Mouse (Mus musculus): ENCODE measurements at regions not wholly inside any gene's neighbourhood (a gene's known extent, or its start where the extent isn't known, plus 50 kb on each side); places are given as distances from the start of the nearest gene placed in this dataset.

DNA sequence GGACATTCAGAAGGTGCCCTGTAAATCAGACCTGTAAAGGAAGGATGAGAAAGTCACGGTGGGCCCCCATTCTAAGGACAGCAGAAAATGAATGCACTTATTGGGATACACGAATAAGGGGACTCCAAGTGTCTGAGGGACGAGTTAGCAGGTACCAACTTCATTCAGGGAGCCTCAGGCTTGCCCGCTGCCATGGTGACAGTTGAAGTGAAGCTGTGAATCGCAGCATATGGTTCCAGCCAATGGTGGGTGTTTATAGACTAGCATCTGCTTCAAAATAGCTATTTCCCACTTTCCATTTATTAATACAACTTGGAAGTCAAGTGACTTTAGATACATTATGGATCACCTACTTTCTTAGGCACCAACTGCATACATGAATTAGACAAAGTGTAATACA, 106.3 kb downstream of the En1 start:
- H3K4me1 ChIP-seq (ENCODE audit: control insufficient read depth, insufficient read depth, insufficient read length): no peaks in the 10 kb centered on the region
- TF ChIP-seq POLR2A (IDR thresholded peaks at IDR 0.05; ENCODE audit: low read depth, low read length) (no peak), CTCF (IDR thresholded peaks at IDR 0.05; ENCODE audit: extremely low read depth, insufficient read depth, insufficient read length, insufficient replicate concordance) (no peak)
- no peak overlapping the region for H3K4me3 ChIP-seq (ENCODE audit: extremely low read depth, insufficient read depth, insufficient read length)
- H3K27ac ChIP-seq (ENCODE audit: insufficient read depth, low read length): no peak overlapping the region
- H3K36me3 ChIP-seq (ENCODE audit: control insufficient read depth, insufficient read depth, low read length): no peaks in the 10 kb centered on the region
- DNase-seq (ENCODE audit: low read depth in 1 of 2, low spot score in 2 of 2): no peak
- no peaks in the 10 kb centered on the region for H3K27me3 ChIP-seq (ENCODE audit: control insufficient read depth, insufficient read depth, low read length)
- WGBS: 72% methylated on average over 5 of the region's 5 CpGs

DNA sequence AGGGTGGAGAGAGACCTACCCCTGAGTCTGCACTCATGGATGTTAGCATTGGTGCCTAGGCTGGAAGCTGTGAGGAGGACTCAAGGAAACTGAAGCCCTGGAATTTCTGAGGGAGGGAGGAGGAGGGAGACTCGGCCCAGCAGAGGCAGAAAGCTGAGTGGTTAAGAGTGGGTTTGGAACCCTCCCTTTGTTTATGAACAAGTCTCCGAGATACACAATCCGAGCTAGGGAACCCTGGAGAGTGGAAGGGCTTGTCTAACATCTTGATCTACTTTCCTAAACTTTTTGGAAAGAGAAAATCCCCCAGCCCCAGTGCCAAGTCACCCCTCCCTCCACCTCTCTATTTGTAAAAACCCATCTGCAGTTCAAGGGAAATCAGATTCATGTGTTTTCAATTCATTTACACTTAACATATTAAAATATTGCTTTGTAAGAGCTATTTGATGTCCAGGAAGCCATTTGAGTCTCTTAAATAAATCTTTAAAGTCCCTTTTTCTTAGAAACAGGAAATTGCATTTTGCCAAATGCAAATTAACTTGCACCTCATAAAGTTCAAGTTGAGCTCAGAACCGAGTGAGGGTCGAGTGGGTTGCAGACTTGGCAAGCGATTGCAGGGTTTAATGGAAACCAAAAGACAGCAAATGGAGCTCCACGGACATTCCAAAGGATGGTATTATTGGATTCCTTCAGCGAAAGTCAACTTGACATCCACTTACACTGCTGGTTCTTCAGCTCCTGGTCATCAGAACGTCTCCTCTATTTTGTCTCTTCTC, 113.1 kb downstream of the En1 start:
- no peak overlapping the region for H3K27ac ChIP-seq (ENCODE audit: insufficient read depth, low read length)
- 78% methylated on average over 9 of the region's 9 CpGs for WGBS
- no peaks in the 10 kb centered on the region for H3K27me3 ChIP-seq (ENCODE audit: control insufficient read depth, insufficient read depth, low read length)
- no peaks in the 10 kb centered on the region for H3K4me1 ChIP-seq (ENCODE audit: control insufficient read depth, insufficient read depth, insufficient read length)
- DNase-seq (ENCODE audit: low read depth in 1 of 2, low spot score in 2 of 2): no peak
- H3K4me3 ChIP-seq (ENCODE audit: extremely low read depth, insufficient read depth, insufficient read length): no peak overlapping the region
- no peaks in the 10 kb centered on the region for H3K36me3 ChIP-seq (ENCODE audit: control insufficient read depth, insufficient read depth, low read length)
- TF ChIP-seq POLR2A (IDR thresholded peaks at IDR 0.05; ENCODE audit: low read depth, low read length) (no peak), CTCF (IDR thresholded peaks at IDR 0.05; ENCODE audit: extremely low read depth, insufficient read depth, insufficient read length, insufficient replicate concordance) (no peak)

- TF ChIP-seq CTCF (IDR thresholded peaks at IDR 0.05; ENCODE audit: extremely low read depth, insufficient read depth, insufficient read length, insufficient replicate concordance) (no peak), POLR2A (IDR thresholded peaks at IDR 0.05; ENCODE audit: low read depth, low read length) (no peak)
- DNase-seq (ENCODE audit: low read depth in 1 of 2, low spot score in 2 of 2): no peak
- no peak overlapping the region for H3K4me3 ChIP-seq (ENCODE audit: extremely low read depth, insufficient read depth, insufficient read length)
Measured at GRCm38 (mm10) chr1:120726777-120727176, 124.6 kb downstream of the En1 start.

DNA sequence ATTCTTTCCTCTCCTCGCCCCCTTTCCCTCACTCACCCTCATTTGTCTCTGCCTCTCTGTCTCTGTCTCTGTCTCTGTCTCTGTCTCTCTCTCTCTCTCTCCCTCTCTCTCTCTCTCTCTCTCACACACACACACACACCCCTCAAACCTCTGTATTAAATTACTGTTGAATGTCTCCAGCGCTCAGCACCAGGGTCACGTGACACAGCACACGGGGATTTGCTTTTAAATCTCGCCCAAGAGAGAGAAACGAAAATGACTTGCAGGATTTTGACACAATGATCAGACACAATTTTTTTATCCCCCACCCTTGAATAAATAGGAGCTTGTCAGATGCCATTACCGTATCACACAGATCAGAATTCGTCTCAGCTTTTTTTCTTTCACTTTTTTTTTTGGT, 125.2 kb downstream of the En1 start:
- no peak for DNase-seq (ENCODE audit: low read depth in 1 of 2, low spot score in 2 of 2)
- no peak overlapping the region for H3K4me3 ChIP-seq (ENCODE audit: extremely low read depth, insufficient read depth, insufficient read length)
- no peak overlapping the region for H3K27ac ChIP-seq (ENCODE audit: insufficient read depth, low read length)
- H3K4me1 ChIP-seq (ENCODE audit: control insufficient read depth, insufficient read depth, insufficient read length): no peaks in the 10 kb centered on the region
- WGBS: 80% methylated on average over 8 of the region's 8 CpGs
- no peaks in the 10 kb centered on the region for H3K27me3 ChIP-seq (ENCODE audit: control insufficient read depth, insufficient read depth, low read length)
- no peaks in the 10 kb centered on the region for H3K36me3 ChIP-seq (ENCODE audit: control insufficient read depth, insufficient read depth, low read length)
- no peak for TF ChIP-seq POLR2A (IDR thresholded peaks at IDR 0.05; ENCODE audit: low read depth, low read length)
- no peak for TF ChIP-seq CTCF (IDR thresholded peaks at IDR 0.05; ENCODE audit: extremely low read depth, insufficient read depth, insufficient read length, insufficient replicate concordance)

More at GRCm38 (mm10) chr1:120726777-120727176, 124.6 kb downstream of the En1 start:
- H3K4me1 ChIP-seq (ENCODE audit: control insufficient read depth, insufficient read depth, insufficient read length): no peaks in the 10 kb centered on the region
- no peaks in the 10 kb centered on the region for H3K36me3 ChIP-seq (ENCODE audit: control insufficient read depth, insufficient read depth, low read length)
- H3K27me3 ChIP-seq (ENCODE audit: control insufficient read depth, insufficient read depth, low read length): no peaks in the 10 kb centered on the region
- no peak overlapping the region for H3K27ac ChIP-seq (ENCODE audit: insufficient read depth, low read length)
- 92% methylated on average over 7 of the region's 7 CpGs for WGBS

- no peak overlapping the region for H3K4me3 ChIP-seq (ENCODE audit: extremely low read depth, insufficient read depth, insufficient read length)
- H3K36me3 ChIP-seq (ENCODE audit: control insufficient read depth, insufficient read depth, low read length): no peaks in the 10 kb centered on the region
- H3K27ac ChIP-seq (ENCODE audit: insufficient read depth, low read length): no peak overlapping the region
- no peaks in the 10 kb centered on the region for H3K27me3 ChIP-seq (ENCODE audit: control insufficient read depth, insufficient read depth, low read length)
- no peak for DNase-seq (ENCODE audit: low read depth in 1 of 2, low spot score in 2 of 2)
- TF ChIP-seq CTCF (IDR thresholded peaks at IDR 0.05; ENCODE audit: extremely low read depth, insufficient read depth, insufficient read length, insufficient replicate concordance) (no peak), POLR2A (IDR thresholded peaks at IDR 0.05; ENCODE audit: low read depth, low read length) (no peak)
- WGBS: 71% methylated on average over 1 of the region's 1 CpGs
- no peaks in the 10 kb centered on the region for H3K4me1 ChIP-seq (ENCODE audit: control insufficient read depth, insufficient read depth, insufficient read length)
Measured at GRCm38 (mm10) chr1:120732003-120732402, 129.8 kb downstream of the En1 start.

- DNase-seq (ENCODE audit: low read depth in 1 of 2, low spot score in 2 of 2): no peak
- WGBS: 77% methylated on average over 5 of the region's 5 CpGs
- H3K4me3 ChIP-seq (ENCODE audit: extremely low read depth, insufficient read depth, insufficient read length): no peak overlapping the region
- no peaks in the 10 kb centered on the region for H3K27me3 ChIP-seq (ENCODE audit: control insufficient read depth, insufficient read depth, low read length)
- TF ChIP-seq POLR2A (IDR thresholded peaks at IDR 0.05; ENCODE audit: low read depth, low read length) (no peak), CTCF (IDR thresholded peaks at IDR 0.05; ENCODE audit: extremely low read depth, insufficient read depth, insufficient read length, insufficient replicate concordance) (no peak)
- no peaks in the 10 kb centered on the region for H3K4me1 ChIP-seq (ENCODE audit: control insufficient read depth, insufficient read depth, insufficient read length)
- no peak overlapping the region for H3K27ac ChIP-seq (ENCODE audit: insufficient read depth, low read length)
- H3K36me3 ChIP-seq (ENCODE audit: control insufficient read depth, insufficient read depth, low read length): no peaks in the 10 kb centered on the region
Measured at GRCm38 (mm10) chr1:120733683-120734082, 131.5 kb downstream of the En1 start.

DNA sequence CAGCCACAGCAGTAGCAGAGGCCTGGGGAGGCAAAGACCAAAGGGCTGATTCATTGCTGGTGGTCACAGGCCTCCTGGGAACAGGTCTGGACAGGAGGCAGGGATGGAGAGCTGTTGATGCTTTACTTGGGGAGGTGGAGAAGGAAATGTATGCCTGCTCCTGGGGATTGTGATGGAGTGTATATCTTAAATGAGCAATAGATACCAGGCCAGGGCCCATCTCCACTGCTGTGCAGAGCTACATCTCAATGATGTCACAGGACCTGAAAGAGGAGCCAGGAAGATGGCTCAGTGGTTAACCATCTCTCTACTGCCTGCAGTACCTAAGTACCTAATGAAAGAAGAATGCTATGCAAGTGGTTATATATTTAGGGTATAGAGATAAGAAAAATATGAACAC, 132.6 kb downstream of the En1 start:
- no peak for DNase-seq (ENCODE audit: low read depth in 1 of 2, low spot score in 2 of 2)
- Histone ChIP-seq H3K27me3 (ENCODE audit: control insufficient read depth, insufficient read depth, low read length) (no peaks in the 10 kb centered on the region), H3K4me3 (ENCODE audit: extremely low read depth, insufficient read depth, insufficient read length) (no peak overlapping the region), H3K27ac (ENCODE audit: insufficient read depth, low read length) (no peak overlapping the region), H3K36me3 (ENCODE audit: control insufficient read depth, insufficient read depth, low read length) (no peaks in the 10 kb centered on the region), H3K4me1 (ENCODE audit: control insufficient read depth, insufficient read depth, insufficient read length) (no peaks in the 10 kb centered on the region)
- TF ChIP-seq CTCF (IDR thresholded peaks at IDR 0.05; ENCODE audit: extremely low read depth, insufficient read depth, insufficient read length, insufficient replicate concordance) (no peak), POLR2A (IDR thresholded peaks at IDR 0.05; ENCODE audit: low read depth, low read length) (no peak)
